Comparison of ENCODE assay signal across 8 mouse cellular contexts in the genomic region with DNA sequence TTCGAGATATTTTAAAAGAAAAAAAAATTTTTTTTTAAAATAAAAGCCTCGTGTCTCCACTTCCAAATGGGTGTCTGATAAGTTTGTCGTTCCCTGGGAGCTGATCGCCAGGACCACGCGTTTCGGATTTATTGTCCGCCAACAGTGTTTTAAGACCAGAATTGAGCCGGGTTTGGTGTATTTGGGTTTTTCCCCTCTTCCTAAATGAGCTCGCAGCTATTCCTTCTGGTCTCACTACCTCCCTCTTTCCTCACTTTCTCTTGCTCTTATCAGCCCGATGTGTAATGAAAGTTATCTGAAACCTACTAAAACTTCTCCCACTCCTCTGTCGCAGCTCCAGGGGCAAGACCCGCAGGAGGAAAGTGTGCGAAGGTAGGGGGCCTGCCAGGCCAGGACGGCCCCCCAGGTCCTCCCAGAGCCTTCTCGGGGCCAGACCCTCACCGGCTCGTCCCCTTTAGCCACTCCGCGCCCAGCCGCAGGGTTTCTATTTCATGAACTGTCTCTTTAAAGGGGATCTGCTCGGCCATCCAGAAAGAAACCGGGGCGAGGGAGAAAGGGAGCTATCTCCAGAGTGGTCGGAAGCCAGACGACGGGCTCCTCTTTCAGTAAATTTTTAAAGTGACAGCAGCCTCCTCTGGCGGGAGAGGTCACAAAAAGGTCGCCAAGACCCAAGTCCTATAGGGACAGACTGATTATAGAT.
DNase-seq lines count a peak whose midpoint lies in the region; ATAC-seq lines count a peak whose summit lies in the region.

No protein-coding gene starts in this region.

- no peaks in the 10 kb centered on the region for H3K9me3 ChIP-seq in forebrain, embryonic 11.5 days (ENCODE audit: control insufficient read depth, low read length)

- peaks cover 2% of the 10 kb centered on the region; the same call in 1 of the 2 replicates for H3K4me1 ChIP-seq in forebrain, embryonic 11.5 days (replicated peaks; ENCODE audit: control insufficient read depth, insufficient read depth, low read length)

- peak overlapping the region; percentile 8; the same call in 1 of the 2 replicates for H3K27ac ChIP-seq in forebrain, embryonic 11.5 days (ENCODE audit: low read depth, low read length)

- H3K27me3 ChIP-seq in forebrain, embryonic 11.5 days (ENCODE audit: control insufficient read depth, insufficient read depth, low read length): peaks cover 2% of the 10 kb centered on the region; the same call in 1 of the 2 replicates

- intact Hi-C loops in heart, postnatal 10 days (cut with DNase I): loop anchor here (10.0 kb wide), 5 partner anchors 92 to 232 kb away; no protein-coding TSS in a partner anchor

- peak overlapping the region; percentile 60 for H3K9ac ChIP-seq in forebrain, embryonic 11.5 days (ENCODE audit: low read length)

- DNase-seq in 3T3-L1 (ENCODE audit: low read depth, low spot score): peak; percentile 72
- peak; percentile 56 for DNase-seq in adrenal gland, adult 2 months
- DNase-seq in forebrain, embryonic 11.5 days (ENCODE audit: low spot score): peak; percentile 83
- DNase-seq in heart, postnatal 10 days: peak; percentile 85
- DNase-seq in kidney, postnatal 36 days: peak; percentile 44 to 62
- DNase-seq in urinary bladder, postnatal 25 days (ENCODE audit: low spot score): peak; percentile 33
- DNase-seq in layer of hippocampus, adult 18-20 months (ENCODE audit: low spot score in 2 of 2): no peak

- under 1% methylated on average over 29 of the region's 29 CpGs for WGBS in forebrain, embryonic 11.5 days

- H3K4me2 ChIP-seq in forebrain, embryonic 11.5 days (ENCODE audit: low read depth, low read length, severe bottlenecking): peak overlapping the region; percentile 94

- ATAC-seq in forebrain, embryonic 11.5 days (replicated peaks; ENCODE audit: low FRiP score): peak; percentile 68
- peak; percentile 41 for ATAC-seq in megakaryocyte progenitor cell, adult 5-6 weeks (replicated peaks; ENCODE audit: poor library complexity)

- H3K36me3 ChIP-seq in forebrain, embryonic 11.5 days (ENCODE audit: control insufficient read depth, insufficient read depth, low read length): no peaks in the 10 kb centered on the region

- peak overlapping the region; percentile 52 for H3K4me3 ChIP-seq in forebrain, embryonic 11.5 days (ENCODE audit: low read depth, low read length)

Comparison
In these comparisons a context has a peak if more than half of its experiments do, and no peak if none do; other contexts are left out.
1. DNase-seq: peak in 3T3-L1 (single experiment), adrenal gland, adult 2 months (single experiment), forebrain, embryonic 11.5 days (single experiment), heart, postnatal 10 days (2 of 2), kidney, postnatal 36 days (2 of 2) and urinary bladder, postnatal 25 days (single experiment); none in layer of hippocampus, adult 18-20 months (0 of 2).